Mouse (Mus musculus) retina, embryonic 14.5 days (tissue): ENCODE measurements at regions not wholly inside any gene's neighbourhood (a gene's known extent, or its start where the extent isn't known, plus 50 kb on each side); places are given as distances from the start of the nearest gene placed in this dataset.

Source experiments
- DNase-seq: peaks from one replicate; pipeline ENCODE4 v3.0.0-alpha.2; 2015; ENCODE audit warnings: low spot score

- no peak for DNase-seq
These were observed 130.2 kb downstream of the Gm10283 start for GRCm38 (mm10) chr8:60372681-60373398.

DNA sequence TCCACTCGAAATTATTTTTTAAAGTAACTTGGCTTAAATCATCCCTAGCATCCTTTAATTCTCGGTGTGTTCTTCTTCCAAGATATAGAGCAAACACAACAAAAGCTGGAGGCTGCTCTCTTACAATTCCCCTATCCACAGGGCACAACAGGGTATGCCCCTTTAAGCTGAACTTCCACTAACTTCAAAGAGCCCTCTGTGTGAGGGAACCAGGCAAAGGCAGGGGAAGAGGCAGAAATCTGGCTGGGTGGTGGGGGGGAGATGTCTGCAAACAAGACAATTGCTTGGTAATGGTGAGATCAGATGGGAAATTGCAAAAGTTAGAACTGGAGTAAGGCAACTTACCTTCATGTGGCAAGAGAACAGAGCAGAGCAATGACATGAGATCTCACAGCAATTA is 154.7 kb downstream of the Gm10283 start:
- no peak for DNase-seq

- peak; percentile 3 for DNase-seq
These were observed 157.1 kb downstream of the Gm10283 start for GRCm38 (mm10) chr8:60345830-60346420.

- DNase-seq, result no peak
These were observed 187.5 kb downstream of the Gm10283 start for GRCm38 (mm10) chr8:60315478-60315877.

- no peak for DNase-seq
These were observed 188.8 kb downstream of the Gm10283 start for GRCm38 (mm10) chr8:60313977-60314854.

DNA sequence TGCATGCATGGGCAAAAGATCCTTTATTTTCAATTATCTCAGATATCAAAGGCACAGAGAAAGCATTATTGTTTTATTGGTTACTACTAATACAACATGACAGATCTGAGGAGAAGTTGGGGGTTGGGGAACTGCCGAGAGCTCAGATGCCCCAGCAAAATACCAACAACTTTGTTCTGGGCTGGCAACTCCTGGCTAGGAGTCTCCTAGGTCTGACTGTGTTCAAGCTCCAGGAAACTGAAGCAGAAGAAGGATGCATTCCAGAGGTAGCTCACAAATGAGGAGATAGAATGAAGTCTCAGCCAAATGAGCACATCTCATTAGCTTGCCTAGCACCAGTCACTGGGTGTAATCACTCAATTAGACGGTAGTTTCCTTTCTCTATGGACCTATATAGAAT is 192.9 kb downstream of the Gm10283 start:
- peak; percentile 65 for DNase-seq

DNA sequence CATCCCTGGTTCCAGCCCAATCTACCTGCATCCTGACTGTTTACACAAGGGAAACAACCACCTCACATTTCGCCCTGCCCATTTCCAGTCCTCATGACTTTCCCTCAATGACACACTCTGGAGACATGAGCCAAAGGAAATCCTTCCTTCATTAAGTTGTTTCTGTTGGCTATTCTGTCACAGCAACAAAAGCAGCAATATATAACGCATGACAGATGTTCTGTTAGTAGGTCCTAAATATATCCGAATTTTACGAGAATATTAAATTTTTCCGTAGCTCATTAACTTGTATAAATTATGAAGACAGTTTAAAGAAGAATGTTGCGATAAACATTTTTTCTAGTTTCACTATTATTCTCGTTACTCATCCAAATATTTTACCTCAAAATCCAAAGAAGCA is 201.7 kb downstream of the Gm10283 start:
- DNase-seq, result no peak

DNA sequence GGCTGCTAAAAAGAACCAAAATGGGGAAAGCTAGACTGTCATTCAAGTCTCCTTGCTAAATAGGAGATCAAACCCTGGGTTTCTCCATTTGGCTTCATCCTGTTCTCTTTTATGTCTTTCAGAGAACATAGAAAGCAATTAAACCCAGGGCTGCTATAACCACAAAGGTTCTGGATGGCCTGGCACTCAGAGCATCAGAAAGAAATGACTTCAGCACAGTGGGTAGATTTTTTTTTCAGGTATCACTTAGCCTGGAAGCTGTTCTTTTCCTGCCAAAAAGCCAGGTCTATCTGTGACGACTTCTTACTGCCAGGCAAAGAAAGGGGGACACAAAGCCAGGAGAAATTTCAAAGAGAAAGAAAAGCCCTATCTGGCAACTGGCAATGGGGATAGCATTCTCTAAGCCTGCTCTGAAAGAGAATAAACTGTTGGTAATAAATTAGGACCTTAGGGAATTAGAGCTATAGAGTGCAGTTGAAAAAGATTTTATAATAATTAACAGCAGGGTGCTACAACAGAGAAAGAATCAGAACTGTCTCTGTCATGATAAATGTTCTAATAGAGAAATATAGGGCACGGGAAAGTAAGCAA is 225.7 kb downstream of the Gm10283 start:
- no peak for DNase-seq

DNA sequence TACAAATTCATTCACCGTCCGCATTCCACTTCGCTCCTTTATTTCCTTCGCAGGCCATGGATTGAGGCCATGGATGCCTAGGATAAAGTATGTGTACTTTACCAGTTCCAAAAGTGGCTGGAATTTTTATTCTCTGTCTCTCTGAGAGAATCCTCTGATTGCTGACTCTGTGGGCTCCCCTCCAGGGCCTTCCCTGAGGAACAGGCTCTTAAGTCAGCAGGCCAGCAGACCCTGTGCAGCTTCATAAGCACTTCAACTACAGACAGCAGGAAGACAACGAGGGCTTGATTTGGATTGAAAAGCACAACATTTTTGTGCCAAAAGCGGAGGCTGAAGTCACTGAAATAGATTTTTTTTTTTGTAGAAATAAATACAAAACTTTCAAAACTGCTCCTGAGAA is 252.7 kb downstream of the Gm10283 start:
- DNase-seq, result no peak

DNA sequence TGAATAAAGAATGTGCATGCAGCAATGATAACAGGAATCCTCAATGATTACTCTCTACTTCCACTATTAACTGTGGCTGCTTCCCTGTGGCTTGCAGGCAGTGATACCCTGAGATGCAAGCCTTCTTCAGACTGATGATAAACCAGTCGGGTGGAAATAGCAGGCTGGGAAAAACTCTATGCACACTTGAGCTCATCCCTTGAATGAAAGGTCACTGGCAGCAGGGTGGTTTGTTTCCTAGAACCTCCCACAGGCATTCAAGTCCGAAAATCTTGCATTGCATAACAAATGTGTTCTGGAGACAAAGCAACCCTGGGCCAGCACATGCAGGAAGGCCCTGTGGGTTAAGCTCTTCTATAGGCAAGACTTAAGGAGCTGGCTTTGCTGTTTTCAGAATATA is 253.3 kb downstream of the Gm10283 start:
- DNase-seq, result peak; percentile 29

DNA sequence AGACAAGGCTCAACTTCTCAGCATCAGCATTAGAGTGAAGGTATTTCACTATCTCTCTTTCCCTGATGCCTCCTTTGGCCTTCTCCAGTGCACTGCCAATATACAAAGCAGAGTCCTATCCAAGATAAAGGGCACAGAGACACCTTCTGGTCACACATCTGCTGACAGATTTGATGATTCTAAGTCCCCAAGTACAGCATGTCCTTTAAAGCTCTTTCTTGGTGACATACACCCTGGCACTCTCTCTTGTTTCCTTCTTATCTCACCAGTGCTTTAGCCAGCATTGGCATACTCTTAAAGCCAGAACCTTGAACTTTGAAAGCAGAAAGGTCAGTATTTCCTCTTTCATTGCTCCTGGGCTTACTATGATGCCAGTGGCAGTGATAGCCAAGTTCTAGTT is 255.4 kb downstream of the Gm10283 start:
- no peak for DNase-seq

DNA sequence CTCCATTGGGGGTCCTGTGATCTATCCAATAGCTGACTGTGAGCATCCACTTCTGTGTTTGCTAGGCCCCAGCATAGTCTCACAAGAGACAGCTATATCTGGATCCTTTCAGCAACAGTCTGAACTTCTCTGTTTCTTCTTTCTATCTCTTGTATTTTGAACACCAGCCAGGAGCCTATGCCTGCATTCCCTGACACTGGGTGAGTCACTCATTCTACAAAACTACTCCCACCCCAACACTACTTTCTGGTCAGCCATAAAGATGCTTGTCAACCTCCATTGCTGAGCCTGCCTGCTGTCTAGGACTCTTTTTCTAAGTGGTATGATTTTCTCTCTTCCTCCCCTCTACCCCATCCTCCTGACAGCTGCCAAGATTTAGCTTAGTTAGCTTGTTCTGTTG is 261.6 kb downstream of the Gm10283 start:
- DNase-seq, result no peak

- peak; percentile 77 for DNase-seq
These were observed 282.1 kb downstream of the Gm10283 start for GRCm38 (mm10) chr8:60220946-60221345.

GRCm38 (mm10) chr8:60195641-60196040 is 307.4 kb downstream of the Gm10283 start:
- DNase-seq, result no peak

- peak; percentile 2 for DNase-seq
These were observed 335.2 kb downstream of the Gm10283 start for GRCm38 (mm10) chr8:60167716-60168272.
